Mouse (Mus musculus) heart, adult 2 months (tissue): ENCODE data around the gene Gprc5a. TPM values are rescaled to one million over a fixed set of nuclear protein-coding genes. Genes with fewer than 3 reads are reported as not detected.

ENCODE experiments used
- DNase-seq, 2 experiments: peaks; one replicate each; pipeline ENCODE4 v3.0.0; 2021
- H3K27ac ChIP-seq: fragments of 200-600 bp; 2 replicates; pipeline ENCODE4 v1.8.1; 2022
- H3K27me3 ChIP-seq: fragments of 200-500 bp; 2 replicates; pipeline ENCODE4 v1.6.1; 2012; ENCODE audit warnings: mild to moderate bottlenecking, low read length, inconsistent platforms, mixed read lengths; ENCODE audit not compliant: control insufficient read depth, insufficient read depth
- H3K36me3 ChIP-seq: fragments of 200-500 bp; 2 replicates; pipeline ENCODE4 v1.6.1; 2012; ENCODE audit warnings: low read length, inconsistent platforms; ENCODE audit not compliant: control insufficient read depth, insufficient read depth
- H3K4me1 ChIP-seq: fragments of 200-500 bp; 2 replicates; pipeline ENCODE4 v1.6.1; 2011; ENCODE audit warnings: low read length; ENCODE audit not compliant: control insufficient read depth, insufficient read depth
- H3K4me3 ChIP-seq: fragments of 200-600 bp; 2 replicates; pipeline ENCODE4 v1.8.1; 2022
- H3K79me2 ChIP-seq: fragments of 200-500 bp; replicated peaks from 2 replicates; pipeline ENCODE4 v1.6.1; 2012; ENCODE audit warnings: mild to moderate bottlenecking, inconsistent platforms, low read length, moderate library complexity, mixed read lengths; ENCODE audit not compliant: control insufficient read depth, insufficient read depth
- H3K9ac ChIP-seq: fragments of 200-500 bp; 2 replicates; pipeline ENCODE4 v1.6.1; 2012; ENCODE audit warnings: low read depth, mild to moderate bottlenecking, control low read depth, inconsistent platforms, low read length, mixed read lengths
- CTCF ChIP-seq: fragments of 200-600 bp; IDR thresholded peaks from 2 replicates; pipeline ENCODE4 v1.8.1; 2022; ENCODE audit warnings: antibody characterized with exemption, mild to moderate bottlenecking, moderate library complexity
- EP300 ChIP-seq: fragments of 200-500 bp; IDR thresholded peaks from 2 replicates; pipeline ENCODE4 v1.6.1; 2011; ENCODE audit warnings: low read depth, low read length, control low read depth; ENCODE audit not compliant: insufficient read depth
- POLR2A ChIP-seq: fragments of 200-500 bp; IDR thresholded peaks from 2 replicates; pipeline ENCODE4 v1.6.1; 2011; ENCODE audit warnings: mild to moderate bottlenecking, low read depth, low read length, control low read depth; ENCODE audit not compliant: insufficient read depth
- WGBS: fragments of 180-500 bp; shearing (Covaris S2); methylation state at CpG from one replicate; pipeline ENCODE4 v1.1.7; 2018; 5-methylcytosine and 5-hydroxymethylcytosine counted together
- intact Hi-C: fragments of 180-260 bp; cut with DNase I; formaldehyde crosslinking; loops from one replicate; pipeline ENCODE4 v1.15.1; 2025
- polyA plus RNA-seq: library from polyadenylated mRNA; depleted of rRNA; stranded (reverse); fragments of >200 nt; gene quantifications from 2 replicates; pipeline ENCODE4 v1.2.3, GENCODE M21; 2012
- total RNA-seq, 2 experiments: library from RNA; stranded (reverse); gene quantifications; 2 replicates each; pipeline ENCODE4 v1.2.3; 2021

Gene Gprc5a
- total and polyA plus RNA-seq, 3 experiments, result 1.2 to 3.4 (median 2.9) TPM

DNA sequence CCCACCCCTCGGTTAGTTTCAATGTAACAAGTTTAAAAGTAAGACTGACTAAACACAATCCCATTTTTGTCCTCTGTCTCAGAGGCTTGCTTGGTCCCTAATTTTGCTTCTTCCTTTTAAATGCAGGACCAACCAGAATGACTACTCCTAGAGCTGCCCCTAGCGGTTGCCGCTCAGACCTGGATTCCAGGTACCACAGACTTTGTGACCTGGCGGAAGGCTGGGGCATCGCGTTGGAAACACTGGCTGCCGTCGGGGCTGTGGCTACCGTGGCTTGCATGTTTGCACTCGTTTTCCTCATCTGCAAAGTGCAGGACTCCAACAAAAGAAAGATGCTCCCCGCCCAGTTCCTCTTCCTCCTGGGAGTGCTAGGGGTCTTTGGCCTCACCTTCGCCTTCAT is 13.0 kb downstream of the Gprc5a start:
- H3K79me2 ChIP-seq, result no peaks in the 10 kb centered on the region
- H3K9ac ChIP-seq, result no peak overlapping the region
- TF ChIP-seq CTCF (no peak), POLR2A (no peak), EP300 (no peak)
- H3K27me3 ChIP-seq, result no peaks in the 10 kb centered on the region
- H3K27ac ChIP-seq, result no peak overlapping the region
- no peaks in the 10 kb centered on the region for H3K36me3 ChIP-seq
- no peak overlapping the region for H3K4me3 ChIP-seq
- no peaks in the 10 kb centered on the region for H3K4me1 ChIP-seq
- intact Hi-C loops, result no loop called here
- DNase-seq, result no peak
- WGBS, result 61% methylated on average over 12 of the region's 12 CpGs

DNA sequence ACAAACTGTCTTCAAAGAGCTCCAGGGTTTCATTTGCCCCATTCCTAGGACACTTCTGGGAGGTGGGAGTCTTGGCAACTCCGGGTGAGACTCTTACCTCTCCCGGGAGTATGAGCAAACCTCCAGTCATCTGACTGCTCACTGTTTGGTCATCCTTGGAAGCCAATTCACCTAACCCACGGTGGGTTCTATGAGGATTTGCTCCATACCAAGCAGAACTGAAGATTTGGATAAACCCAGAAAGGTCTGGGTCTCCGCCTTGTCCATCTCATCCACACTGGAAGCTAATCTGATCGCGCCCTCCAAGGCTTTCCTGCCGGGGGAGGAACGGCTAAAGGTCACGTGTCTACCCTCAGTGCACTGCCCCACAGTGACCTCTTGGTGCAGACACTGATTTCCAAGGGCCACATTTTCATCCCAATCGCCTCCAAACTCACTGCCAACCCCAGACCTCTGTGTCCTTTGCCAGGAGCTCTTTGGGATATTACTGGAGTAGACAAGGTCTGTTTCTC is 18.6 kb downstream of the Gprc5a start:
- no peak overlapping the region for H3K9ac ChIP-seq
- no peaks in the 10 kb centered on the region for H3K79me2 ChIP-seq
- TF ChIP-seq EP300 (no peak), POLR2A (no peak), CTCF (no peak)
- intact Hi-C loops, result loop anchor here (5.0 kb wide), 1 partner anchor 57 kb away; no protein-coding TSS in a partner anchor
- H3K27me3 ChIP-seq, result no peaks in the 10 kb centered on the region
- no peak overlapping the region for H3K27ac ChIP-seq
- peaks cover 1% of the 10 kb centered on the region; the same call in 1 of the 2 replicates for H3K4me1 ChIP-seq
- 68% methylated on average over 10 of the region's 10 CpGs for WGBS
- H3K4me3 ChIP-seq, result no peak overlapping the region
- H3K36me3 ChIP-seq, result no peaks in the 10 kb centered on the region
- DNase-seq, result no peak

DNA sequence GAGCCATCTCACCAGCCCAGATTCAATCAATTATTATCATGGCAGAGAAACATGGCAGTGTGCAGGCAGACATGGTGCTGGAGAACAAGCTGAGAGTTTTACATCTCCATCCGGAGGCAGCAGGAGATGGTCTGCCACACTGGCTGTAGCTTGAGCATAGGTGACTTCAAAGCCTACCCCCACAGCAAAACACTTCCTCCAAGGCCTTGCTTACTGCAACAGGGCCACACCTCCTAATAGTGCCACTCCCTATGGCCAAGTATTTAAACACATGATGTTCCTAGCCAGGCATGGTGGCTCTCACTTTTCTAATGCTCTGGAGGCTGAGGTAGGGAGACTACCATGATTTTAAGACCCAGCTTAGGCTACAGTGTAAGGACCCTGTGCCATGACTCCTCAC is 20.3 kb downstream of the Gprc5a start:
- Histone ChIP-seq H3K27me3 (no peaks in the 10 kb centered on the region), H3K79me2 (no peaks in the 10 kb centered on the region), H3K4me1 (peaks cover 1% of the 10 kb centered on the region; the same call in 1 of the 2 replicates), H3K9ac (no peak overlapping the region), H3K27ac (no peak overlapping the region), H3K36me3 (no peaks in the 10 kb centered on the region), H3K4me3 (no peak overlapping the region)
- DNase-seq, result no peak
- TF ChIP-seq POLR2A (no peak), CTCF (no peak)
- 87% methylated on average over 1 of the region's 1 CpGs for WGBS
- intact Hi-C loops, result loop anchor here (5.0 kb wide), 2 partner anchors 162 to 292 kb away; no protein-coding TSS in a partner anchor

DNA sequence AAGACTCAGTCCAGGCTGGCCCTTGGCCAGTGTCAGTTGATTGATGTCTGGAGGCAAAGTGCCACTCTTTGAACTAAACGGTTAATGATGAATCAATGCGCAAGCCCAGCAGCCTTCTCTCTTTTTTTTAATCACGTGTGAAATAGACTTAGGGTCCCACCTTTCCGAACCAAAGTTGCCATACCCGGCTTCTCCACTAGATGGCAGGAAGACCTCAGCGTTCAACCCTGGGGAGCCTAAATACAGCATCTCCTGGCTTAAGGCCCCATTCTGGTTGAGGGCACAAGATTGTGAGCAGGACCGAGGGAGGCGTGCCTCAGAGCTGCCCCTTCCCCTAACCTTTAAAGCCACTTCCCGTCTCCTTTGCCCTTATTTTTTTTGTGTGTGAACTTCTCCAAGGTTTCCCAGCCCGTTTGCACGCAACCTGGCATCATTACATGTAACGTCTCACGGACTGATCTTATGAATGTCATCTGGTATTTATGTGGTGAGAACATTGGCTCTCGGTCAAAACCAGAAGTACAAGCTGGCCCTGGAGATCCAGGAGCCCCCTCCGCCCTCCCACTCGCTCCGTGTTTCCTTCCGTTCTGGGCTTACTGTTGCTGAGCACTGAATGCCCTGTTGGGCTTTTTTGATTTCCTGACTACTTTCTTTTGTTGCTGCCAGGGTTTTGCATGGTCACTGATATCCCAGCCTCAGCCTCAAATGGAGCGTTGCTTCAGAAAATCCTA is 22.4 kb downstream of the Gprc5a start:
- H3K36me3 ChIP-seq, result no peaks in the 10 kb centered on the region
- intact Hi-C loops, result loop anchor here (1.0 to 5.0 kb wide), 4 partner anchors 56 to 313 kb away; no protein-coding TSS in a partner anchor
- peak; percentile 70 to 84 for DNase-seq
- H3K4me3 ChIP-seq, result no peak overlapping the region
- no peak overlapping the region for H3K9ac ChIP-seq
- peaks cover 1% of the 10 kb centered on the region; the same call in 1 of the 2 replicates for H3K4me1 ChIP-seq
- 13% methylated on average over 19 of the region's 19 CpGs for WGBS
- H3K27me3 ChIP-seq, result no peaks in the 10 kb centered on the region
- H3K79me2 ChIP-seq, result no peaks in the 10 kb centered on the region
- no peak overlapping the region for H3K27ac ChIP-seq
- TF ChIP-seq CTCF (peak; percentile 91), POLR2A (no peak), EP300 (0 out of 2 replicates have a peak, but pooled peaks have one; percentile 13)

DNA sequence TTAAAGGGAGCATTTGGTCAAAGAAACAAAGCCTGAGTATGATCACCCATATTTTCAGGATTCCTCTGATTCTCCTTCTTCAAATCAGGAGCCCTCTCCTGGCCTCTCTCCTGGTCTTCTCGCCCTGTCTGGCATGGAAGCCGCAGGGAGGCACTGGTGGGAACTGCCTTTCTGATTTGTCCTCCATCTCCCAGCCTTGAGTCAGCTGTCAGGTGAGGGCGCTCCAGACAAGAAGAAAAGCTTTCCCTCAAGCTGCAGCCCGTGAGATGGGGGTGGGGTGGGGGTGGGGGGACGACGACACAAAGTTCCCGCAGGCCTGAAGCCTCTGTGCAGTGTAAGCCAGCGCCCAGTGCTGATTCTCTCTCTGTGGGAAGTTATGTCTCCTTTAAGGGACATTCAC is 24.3 kb downstream of the Gprc5a start:
- Histone ChIP-seq H3K36me3 (no peaks in the 10 kb centered on the region), H3K27ac (no peak overlapping the region), H3K79me2 (no peaks in the 10 kb centered on the region), H3K4me1 (peaks cover 1% of the 10 kb centered on the region; the same call in 1 of the 2 replicates), H3K4me3 (no peak overlapping the region), H3K27me3 (no peaks in the 10 kb centered on the region), H3K9ac (no peak overlapping the region)
- 46% methylated on average over 8 of the region's 8 CpGs for WGBS
- TF ChIP-seq CTCF (no peak), EP300 (no peak), POLR2A (no peak)
- no peak for DNase-seq
- intact Hi-C loops, result loop anchor here (2.0 to 5.0 kb wide), 3 partner anchors 158 to 311 kb away; no protein-coding TSS in a partner anchor

GRCm38 (mm10) chr6:135090661-135091060 is 25.2 kb downstream of the Gprc5a start:
- intact Hi-C loops, result no loop called here
- TF ChIP-seq POLR2A, result no peak
- TF ChIP-seq EP300, result no peak
- no peak for TF ChIP-seq CTCF
- Histone ChIP-seq H3K79me2 (no peaks in the 10 kb centered on the region), H3K9ac (no peak overlapping the region), H3K27ac (no peak overlapping the region), H3K4me1 (peaks cover 1% of the 10 kb centered on the region; the same call in 1 of the 2 replicates), H3K4me3 (no peak overlapping the region), H3K27me3 (no peaks in the 10 kb centered on the region), H3K36me3 (no peaks in the 10 kb centered on the region)
- WGBS, result 77% methylated on average over 4 of the region's 4 CpGs
- no peak for DNase-seq
